In the genomic region with DNA sequence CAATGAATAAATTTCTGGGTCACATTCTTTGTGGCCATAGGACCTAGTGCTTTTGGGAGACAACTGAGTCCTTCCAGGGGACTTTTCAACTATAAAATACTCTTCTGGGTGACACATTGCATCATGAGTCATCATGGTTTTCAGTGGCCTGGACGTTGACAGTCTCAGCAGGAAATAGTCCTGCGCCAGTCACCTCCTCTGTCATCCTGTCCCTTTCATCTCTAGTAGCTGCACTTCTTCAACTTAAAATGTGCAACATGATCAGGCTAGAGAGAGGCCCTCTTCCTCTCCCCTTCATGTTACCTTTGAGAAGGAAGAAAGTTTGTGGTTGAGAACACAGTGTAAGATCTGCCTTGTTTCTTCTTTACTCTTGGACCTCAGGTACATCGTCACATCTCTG, we compare ENCODE assay signal across 25 mouse cellular contexts.
A peak's percentile ranks its signal among the peaks of the same experiment; 100 is the strongest.
DNase-seq lines count a peak whose midpoint lies in the region; ATAC-seq lines count a peak whose summit lies in the region.
"Had no signal": no experiment of that assay in that cellular context is flagged by ENCODE, and none has a peak within 500 bp of the region (broad histone marks: within the 10 kb centered on the region; RNA-seq: fewer than 3 reads in every experiment).

No protein-coding gene starts in this region.

- ATAC-seq in activated CD4-positive, CD25-positive, alpha-beta regulatory T cell, adult 4 months = peak; percentile 72
- 0 out of 2 replicates have a peak, but pooled peaks have one; percentile 20 for ATAC-seq in megakaryocyte progenitor cell, adult 5-6 weeks (replicated peaks; ENCODE audit: poor library complexity)
- no peak for ATAC-seq in megakaryocyte-erythroid progenitor cell, adult 5-6 weeks (replicated peaks; ENCODE audit: low FRiP score, low TSS enrichment, poor library complexity, severe bottlenecking)
- ATAC-seq: forebrain, embryonic 13.5 days; midbrain, embryonic 13.5 days had no signal

- peak; percentile 24 for DNase-seq in 3134 (ENCODE audit: extremely low read depth, insufficient read length, low spot score)
- DNase-seq in CD4-positive helper T cell, adult 2 months (ENCODE audit: low read depth, low spot score) = peak; percentile 62
- no peak for DNase-seq in testis, postnatal 10 days (ENCODE audit: low spot score)
- no peak for DNase-seq in gastrocnemius, postnatal 25 days
- DNase-seq: adrenal gland, adult 8-10 months; B cell, adult 2 months; cerebellum, adult 11 months; cerebellum, adult 9-10 months; cerebellum, postnatal 36 days; gastrocnemius, postnatal 36 days; heart, adult 18-20 months; heart, postnatal 4 days; kidney, adult 2 months; kidney, postnatal 10 days; layer of hippocampus, adult 9-11 months; lung, embryonic 14.5 days; lung, postnatal 14 days; spleen, adult 18-20 months; thymus, adult 18-20 months; thymus, postnatal 36 days had no signal

Comparison
In these comparisons a context has a peak if more than half of its experiments do, and no peak if none do; other contexts are left out.
1. DNase-seq: peak in 3134 (single experiment) and CD4-positive helper T cell, adult 2 months (single experiment); none in testis, postnatal 10 days (single experiment) and gastrocnemius, postnatal 25 days (single experiment).